Mouse (Mus musculus): ENCODE measurements around the gene Hist1h1c.
"Not testable (repeated sequence)": the region's sequence is repeated elsewhere in the genome, so short reads cannot be mapped to it uniquely, and the experiment has no call there.

The Hist1h1c gene

GRCm38 (mm10) chr13:23716261-23717042, 22.2 kb upstream of the Hist1h1c start:
- DNase-seq (ENCODE audit: low spot score): no peak

GRCm38 (mm10) chr13:23717176-23717575, 21.4 kb upstream of the Hist1h1c start:
- DNase-seq (ENCODE audit: low spot score): no peak

- DNase-seq (ENCODE audit: low spot score): not testable (repeated sequence)
Measured at GRCm38 (mm10) chr13:23717593-23718245, 20.9 kb upstream of the Hist1h1c start.

- DNase-seq (ENCODE audit: low spot score): no peak
Measured at GRCm38 (mm10) chr13:23724239-23724638, 14.4 kb upstream of the Hist1h1c start.

GRCm38 (mm10) chr13:23725213-23725612, 13.4 kb upstream of the Hist1h1c start:
- no peak for DNase-seq (ENCODE audit: low spot score)

- no peak for DNase-seq (ENCODE audit: low spot score)
Measured at GRCm38 (mm10) chr13:23728472-23729191, 10.0 kb upstream of the Hist1h1c start.

- no peak for DNase-seq (ENCODE audit: low spot score)
Measured at GRCm38 (mm10) chr13:23729192-23729525, 9.4 kb upstream of the Hist1h1c start.

GRCm38 (mm10) chr13:23729706-23730105, 8.9 kb upstream of the Hist1h1c start:
- DNase-seq (ENCODE audit: low spot score): no peak

- no peak for DNase-seq (ENCODE audit: low spot score)
Measured at GRCm38 (mm10) chr13:23730479-23730878, 8.1 kb upstream of the Hist1h1c start.

- DNase-seq (ENCODE audit: low spot score): peak; percentile 40
Measured at GRCm38 (mm10) chr13:23732156-23732804, 6.3 kb upstream of the Hist1h1c start.

GRCm38 (mm10) chr13:23737091-23737490, 1.5 kb upstream of the Hist1h1c start:
- no peak for DNase-seq (ENCODE audit: low spot score)

GRCm38 (mm10) chr13:23738041-23738440, 567 bp upstream of the Hist1h1c start:
- DNase-seq (ENCODE audit: low spot score): no peak

GRCm38 (mm10) chr13:23739069-23739921, 687 bp downstream of the Hist1h1c start:
- peak; percentile 93 for DNase-seq (ENCODE audit: low spot score)

- no peak for DNase-seq (ENCODE audit: low spot score)
Measured at GRCm38 (mm10) chr13:23739922-23740252, 1.3 kb downstream of the Hist1h1c start.

GRCm38 (mm10) chr13:23740256-23740840, 1.7 kb downstream of the Hist1h1c start:
- no peak for DNase-seq (ENCODE audit: low spot score)

GRCm38 (mm10) chr13:23740910-23741309, 2.3 kb downstream of the Hist1h1c start:
- DNase-seq (ENCODE audit: low spot score): no peak

- DNase-seq (ENCODE audit: low spot score): no peak
Measured at GRCm38 (mm10) chr13:23742007-23742406, 3.4 kb downstream of the Hist1h1c start.

- DNase-seq (ENCODE audit: low spot score): no peak
Measured at GRCm38 (mm10) chr13:23743215-23743614, 4.6 kb downstream of the Hist1h1c start.

- no peak for DNase-seq (ENCODE audit: low spot score)
Measured at GRCm38 (mm10) chr13:23743963-23744362, 5.4 kb downstream of the Hist1h1c start.

- DNase-seq (ENCODE audit: low spot score): no peak
Measured at GRCm38 (mm10) chr13:23744421-23745380, 6.1 kb downstream of the Hist1h1c start.

Measured in T-cell, adult 2 months (primary cell).